Mouse (Mus musculus): Measurements from ENCODE around the gene Kdsr.

The Kdsr gene

DNA sequence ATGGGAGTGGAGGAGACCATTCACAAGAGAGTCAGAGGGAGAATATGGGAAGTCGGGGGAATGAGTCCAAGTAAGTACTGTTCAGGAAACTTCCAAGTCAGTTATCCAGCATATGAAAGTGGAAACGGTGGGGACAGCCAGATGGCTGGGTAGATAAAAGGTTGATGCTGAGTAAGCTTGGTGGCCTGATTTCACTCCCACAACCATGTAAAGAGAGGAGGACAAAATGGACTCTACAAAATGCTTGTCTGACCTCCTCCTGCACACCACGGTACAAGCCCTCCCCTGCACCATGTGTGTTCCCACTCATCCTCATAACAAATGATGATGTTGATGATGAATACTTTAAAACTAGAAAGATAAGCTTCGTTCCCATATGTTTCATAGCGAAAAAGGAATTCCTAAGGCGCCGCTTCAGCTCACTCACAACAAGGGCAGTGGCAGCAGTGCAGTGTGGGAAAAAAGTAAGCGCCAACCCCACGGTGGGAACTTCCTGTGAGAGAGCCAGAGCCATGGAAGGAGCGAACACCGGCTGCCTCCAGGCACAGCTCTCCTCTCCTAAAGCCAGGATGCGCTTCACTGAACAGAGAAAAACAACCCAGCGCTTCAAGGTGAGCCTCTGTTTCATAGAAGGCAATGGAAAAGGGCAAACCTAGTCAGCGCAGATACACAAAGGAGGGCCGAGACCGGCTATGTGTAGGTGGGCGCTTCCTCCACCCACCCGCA lies 71.9 kb downstream of the Kdsr start:
- no peak for TF ChIP-seq GATA4 (IDR thresholded peaks at IDR 0.05; ENCODE audit: insufficient replicate concordance, low read length)

DNA sequence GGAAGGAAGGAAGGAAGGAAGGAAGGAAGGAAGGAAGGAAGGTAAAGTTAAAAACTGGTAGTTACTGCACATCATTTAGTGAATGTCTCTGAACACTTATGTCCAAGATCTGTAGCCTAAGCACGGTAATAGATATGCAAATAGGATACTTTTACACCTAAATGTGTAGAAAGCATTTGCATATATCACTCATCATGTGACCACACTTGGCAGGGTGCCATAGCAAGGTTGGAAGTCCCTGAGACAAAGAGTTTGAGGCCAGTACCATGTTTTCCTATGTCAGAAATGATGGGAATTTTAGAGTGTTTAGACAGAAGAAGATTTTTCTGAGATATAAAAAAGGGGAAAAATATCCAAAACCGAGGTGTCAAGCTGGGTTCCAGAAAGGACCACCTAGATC lies 73.8 kb downstream of the Kdsr start:
- no peak for TF ChIP-seq GATA4 (IDR thresholded peaks at IDR 0.05; ENCODE audit: insufficient replicate concordance, low read length)

DNA sequence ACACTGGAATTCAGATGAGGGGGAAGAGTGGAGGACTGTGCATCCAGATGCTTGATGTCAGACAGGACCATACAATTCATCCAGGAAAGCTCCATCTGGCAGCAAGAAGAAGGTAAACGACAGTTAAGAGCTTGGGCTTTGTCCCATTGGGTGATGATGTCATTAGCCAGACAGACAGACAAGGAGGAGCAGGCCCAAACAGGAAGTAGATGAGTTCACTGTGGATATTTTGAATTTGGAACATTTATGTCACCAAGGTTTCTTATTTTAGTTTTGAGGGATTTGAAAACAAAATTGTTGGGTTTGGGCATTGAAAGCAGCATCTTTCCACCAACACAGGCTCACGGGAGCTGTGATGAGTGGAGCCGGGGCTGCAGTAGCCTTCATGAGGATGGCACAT lies 75.0 kb downstream of the Kdsr start:
- TF ChIP-seq GATA4 (IDR thresholded peaks at IDR 0.05; ENCODE audit: insufficient replicate concordance, low read length), result no peak

DNA sequence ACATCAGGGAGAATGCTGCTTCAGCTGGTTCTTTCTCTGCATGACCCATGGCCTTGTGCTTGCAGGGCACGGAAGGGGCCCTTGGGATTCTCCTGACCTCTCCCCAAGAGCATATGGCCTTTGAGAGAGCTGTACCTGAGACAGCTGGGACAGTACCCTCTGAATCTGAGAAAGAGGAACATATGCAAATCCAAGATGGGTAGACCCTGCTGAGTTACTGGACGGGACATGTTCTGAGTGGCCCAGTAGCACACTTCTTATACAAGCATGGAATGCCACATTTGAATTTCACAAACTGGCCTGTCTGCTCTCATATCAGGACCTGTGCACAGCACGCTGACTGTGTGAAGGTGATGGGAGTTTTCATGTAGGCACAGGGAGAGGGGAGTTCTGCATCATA lies 76.7 kb downstream of the Kdsr start:
- no peak for TF ChIP-seq GATA4 (IDR thresholded peaks at IDR 0.05; ENCODE audit: insufficient replicate concordance, low read length)

DNA sequence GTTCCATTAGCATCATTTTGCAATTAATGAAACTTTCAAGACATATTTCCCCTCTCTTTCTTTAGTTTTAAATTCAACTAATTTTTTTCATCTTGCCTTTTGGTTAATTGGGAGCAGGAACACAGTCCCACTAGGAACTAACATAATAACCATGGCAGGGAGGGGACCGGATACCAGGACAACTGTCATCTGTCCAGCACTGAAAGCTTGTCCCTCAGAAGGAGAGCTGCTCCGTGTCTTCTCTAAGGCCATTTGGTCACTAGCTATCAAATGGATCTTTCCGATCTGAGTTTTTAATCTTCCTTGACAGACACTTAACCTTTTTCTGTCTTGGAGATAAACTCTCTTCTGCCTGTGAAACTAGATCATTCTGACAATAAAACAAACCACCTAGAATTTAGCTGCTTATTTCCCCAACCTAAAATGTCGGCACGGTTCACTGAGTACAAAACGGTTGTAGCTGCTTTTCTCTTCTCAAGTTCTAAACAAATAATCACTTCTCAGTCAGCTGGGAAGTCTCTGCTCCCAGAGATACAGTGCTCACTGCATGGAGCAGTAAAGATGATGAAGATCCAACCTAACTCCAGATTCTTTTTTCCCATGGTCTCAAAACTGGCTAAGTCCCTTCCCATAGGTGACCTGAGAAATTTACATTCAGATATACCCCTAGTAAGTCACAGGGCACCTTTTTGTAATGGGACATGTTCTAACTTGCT lies 79.6 kb downstream of the Kdsr start:
- TF ChIP-seq GATA4 (IDR thresholded peaks at IDR 0.05; ENCODE audit: insufficient replicate concordance, low read length), result no peak

DNA sequence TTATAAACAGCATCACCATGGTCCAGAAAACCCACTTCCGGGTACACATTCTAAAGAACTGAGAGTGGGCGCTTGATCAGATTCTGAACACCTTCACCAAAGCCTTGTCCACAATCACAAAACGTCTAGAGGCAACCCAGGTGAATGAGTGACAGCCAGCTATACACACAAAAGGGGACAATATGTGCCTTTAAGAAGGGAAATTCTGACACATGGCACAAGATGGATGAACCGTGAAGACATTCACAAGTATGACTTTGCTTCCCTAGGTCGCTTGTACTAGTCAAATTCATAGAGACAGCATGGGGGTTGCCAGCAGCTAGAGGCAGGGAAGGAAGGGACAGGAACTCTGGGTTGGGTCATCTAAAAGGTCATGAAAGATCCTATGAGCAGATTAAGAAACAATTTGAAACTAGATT lies 81.5 kb downstream of the Kdsr start:
- TF ChIP-seq GATA4 (IDR thresholded peaks at IDR 0.05; ENCODE audit: insufficient replicate concordance, low read length), result no peak
